Mouse (Mus musculus) embryonic facial prominence, embryonic 11.5 days (tissue): ENCODE measurements around the gene Gm4353. TPM values are rescaled to one million over a fixed set of nuclear protein-coding genes. Genes with fewer than 3 reads are reported as not detected.

ENCODE experiments used
- ATAC-seq: fragments of 200-750 bp; cut with Nextera tagmentation; replicated peaks from 2 replicates; pipeline ENCODE4 v1.8.0; 2017; ENCODE audit warnings: low read depth; ENCODE audit not compliant: insufficient number of reproducible peaks, low FRiP score, low TSS enrichment
- DNase-seq: peaks from one replicate; pipeline ENCODE4 v3.0.0-alpha.2; 2015; ENCODE audit warnings: low spot score
- H3K27ac ChIP-seq: fragments of 300-500 bp; sonication (generic); replicated peaks from 2 replicates; pipeline ENCODE4 v1.5.1; 2014; ENCODE audit warnings: mild to moderate bottlenecking, low read depth, low read length, control low read depth
- H3K27me3 ChIP-seq: fragments of 300-500 bp; sonication (generic); 2 replicates; pipeline ENCODE4 v1.6.1; 2014; ENCODE audit warnings: mild to moderate bottlenecking, low read length, moderate library complexity, mixed read lengths; ENCODE audit not compliant: control insufficient read depth, insufficient read depth
- H3K36me3 ChIP-seq: fragments of 300-500 bp; sonication (generic); replicated peaks from 2 replicates; pipeline ENCODE4 v1.6.1; 2014; ENCODE audit warnings: low read depth, mild to moderate bottlenecking, low read length, moderate library complexity, mixed read lengths; ENCODE audit not compliant: control insufficient read depth, insufficient read depth
- H3K4me1 ChIP-seq: fragments of 300-500 bp; sonication (generic); 2 replicates; pipeline ENCODE4 v1.6.1; 2014; ENCODE audit warnings: low read length, mixed read lengths; ENCODE audit not compliant: control insufficient read depth, insufficient read depth
- H3K4me2 ChIP-seq: fragments of 300-500 bp; sonication (generic); 2 replicates; pipeline ENCODE4 v1.6.1; 2014; ENCODE audit warnings: low read depth, mild to moderate bottlenecking, control low read depth, low read length, moderate library complexity
- H3K4me3 ChIP-seq: fragments of 300-500 bp; sonication (generic); 2 replicates; pipeline ENCODE4 v1.5.1; 2014; ENCODE audit warnings: low read depth, low read length, control low read depth
- H3K9ac ChIP-seq: fragments of 300-500 bp; sonication (generic); replicated peaks from 2 replicates; pipeline ENCODE4 v1.6.1; 2014; ENCODE audit warnings: mild to moderate bottlenecking, control low read depth, low read length
- H3K9me3 ChIP-seq: fragments of 300-500 bp; sonication (generic); replicated peaks from 2 replicates; pipeline ENCODE4 v1.6.1; 2016; ENCODE audit warnings: mild to moderate bottlenecking, low read length, inconsistent platforms, mixed read lengths; ENCODE audit not compliant: control insufficient read depth
- WGBS: fragments of 180-500 bp; shearing (Covaris S2); extraction: QIAGEN DNeasy Blood & Tissue Kit; methylation state at CpG from one replicate; pipeline ENCODE4 v1.1.7; 2014; 5-methylcytosine and 5-hydroxymethylcytosine counted together
- polyA plus RNA-seq: library from polyadenylated mRNA; unstranded; fragments of >200 nt; fragmentation: Nextera tagmentation; extraction: Ambion mirVana; gene quantifications from 2 replicates; pipeline ENCODE4 v1.2.1, GENCODE M21; 2014

The Gm4353 gene
- polyA plus RNA-seq, 1 experiment from 2014 or later = 1.0 TPM

- H3K36me3 ChIP-seq = no peaks in the 10 kb centered on the region
- WGBS = 67% methylated on average over 2 of the region's 2 CpGs
- H3K4me3 ChIP-seq = no peak overlapping the region
These were observed 39.2 kb upstream of the Gm4353 start for GRCm38 (mm10) chr7:116123597-116123985.

GRCm38 (mm10) chr7:116122981-116123596, 38.7 kb upstream of the Gm4353 start:
- H3K27me3 ChIP-seq = no peaks in the 10 kb centered on the region
- WGBS = 40% methylated on average over 13 of the region's 13 CpGs
- H3K9me3 ChIP-seq = no peaks in the 10 kb centered on the region
- H3K4me2 ChIP-seq = no peak overlapping the region
- no peak overlapping the region for H3K4me3 ChIP-seq
- H3K9ac ChIP-seq = no peak overlapping the region
- no peaks in the 10 kb centered on the region for H3K4me1 ChIP-seq
- no peak for DNase-seq
- H3K36me3 ChIP-seq = no peaks in the 10 kb centered on the region
- no peak overlapping the region for H3K27ac ChIP-seq
- ATAC-seq = no peak

More at GRCm38 (mm10) chr7:116123597-116123985, 39.2 kb upstream of the Gm4353 start:
- H3K9me3 ChIP-seq = no peaks in the 10 kb centered on the region
- ATAC-seq (no peak), DNase-seq (no peak)
- no peak overlapping the region for H3K9ac ChIP-seq
- no peaks in the 10 kb centered on the region for H3K27me3 ChIP-seq
- no peak overlapping the region for H3K4me2 ChIP-seq
- H3K27ac ChIP-seq = no peak overlapping the region
- no peaks in the 10 kb centered on the region for H3K4me1 ChIP-seq

GRCm38 (mm10) chr7:116121202-116121601, 36.8 kb upstream of the Gm4353 start:
- 65% methylated on average over 11 of the region's 11 CpGs for WGBS
- H3K4me3 ChIP-seq = no peak overlapping the region
- H3K9ac ChIP-seq = no peak overlapping the region
- no peaks in the 10 kb centered on the region for H3K36me3 ChIP-seq
- ATAC-seq (no peak), DNase-seq (no peak)
- no peaks in the 10 kb centered on the region for H3K4me1 ChIP-seq
- H3K27ac ChIP-seq = no peak overlapping the region
- no peaks in the 10 kb centered on the region for H3K9me3 ChIP-seq
- no peaks in the 10 kb centered on the region for H3K27me3 ChIP-seq
- no peak overlapping the region for H3K4me2 ChIP-seq

GRCm38 (mm10) chr7:116120737-116121136, 36.3 kb upstream of the Gm4353 start:
- Histone ChIP-seq H3K4me3 (no peak overlapping the region), H3K4me2 (no peak overlapping the region), H3K27ac (no peak overlapping the region), H3K9ac (no peak overlapping the region), H3K4me1 (no peaks in the 10 kb centered on the region), H3K9me3 (no peaks in the 10 kb centered on the region), H3K36me3 (no peaks in the 10 kb centered on the region), H3K27me3 (no peaks in the 10 kb centered on the region)
- ATAC-seq = no peak
- no peak for DNase-seq
- WGBS = 86% methylated on average over 4 of the region's 4 CpGs

- 76% methylated on average over 1 of the region's 1 CpGs for WGBS
- DNase-seq = no peak
- no peaks in the 10 kb centered on the region for H3K4me1 ChIP-seq
These were observed 34.9 kb upstream of the Gm4353 start for GRCm38 (mm10) chr7:116119306-116119857.

GRCm38 (mm10) chr7:116115991-116116390, 31.6 kb upstream of the Gm4353 start:
- no peaks in the 10 kb centered on the region for H3K27me3 ChIP-seq
- no peak overlapping the region for H3K4me3 ChIP-seq
- no peaks in the 10 kb centered on the region for H3K4me1 ChIP-seq
- no peak for ATAC-seq
- no peaks in the 10 kb centered on the region for H3K36me3 ChIP-seq
- H3K27ac ChIP-seq = no peak overlapping the region
- no peak overlapping the region for H3K9ac ChIP-seq
- no peak overlapping the region for H3K4me2 ChIP-seq
- H3K9me3 ChIP-seq = no peaks in the 10 kb centered on the region
- WGBS = 78% methylated on average over 2 of the region's 2 CpGs
- no peak for DNase-seq

More at GRCm38 (mm10) chr7:116119306-116119857, 34.9 kb upstream of the Gm4353 start:
- H3K4me2 ChIP-seq = no peak overlapping the region
- H3K36me3 ChIP-seq = no peaks in the 10 kb centered on the region
- H3K9me3 ChIP-seq = no peaks in the 10 kb centered on the region
- H3K27ac ChIP-seq = no peak overlapping the region
- H3K4me3 ChIP-seq = no peak overlapping the region
- no peak overlapping the region for H3K9ac ChIP-seq
- H3K27me3 ChIP-seq = no peaks in the 10 kb centered on the region
- no peak for ATAC-seq

GRCm38 (mm10) chr7:116115216-116115930, 30.9 kb upstream of the Gm4353 start:
- ATAC-seq = no peak
- H3K27ac ChIP-seq = no peak overlapping the region
- 63% methylated on average over 12 of the region's 12 CpGs for WGBS
- no peak overlapping the region for H3K9ac ChIP-seq
- no peak for DNase-seq
- H3K4me2 ChIP-seq = no peak overlapping the region
- no peaks in the 10 kb centered on the region for H3K9me3 ChIP-seq
- no peak overlapping the region for H3K4me3 ChIP-seq
- H3K27me3 ChIP-seq = no peaks in the 10 kb centered on the region
- no peaks in the 10 kb centered on the region for H3K36me3 ChIP-seq
- no peaks in the 10 kb centered on the region for H3K4me1 ChIP-seq

- Histone ChIP-seq H3K27ac (no peak overlapping the region), H3K4me3 (no peak overlapping the region), H3K4me1 (no peaks in the 10 kb centered on the region), H3K27me3 (no peaks in the 10 kb centered on the region), H3K36me3 (no peaks in the 10 kb centered on the region), H3K9ac (no peak overlapping the region), H3K4me2 (no peak overlapping the region), H3K9me3 (no peaks in the 10 kb centered on the region)
- DNase-seq = no peak
- WGBS = 82% methylated on average over 6 of the region's 6 CpGs
- no peak for ATAC-seq
These were observed 27.1 kb upstream of the Gm4353 start for GRCm38 (mm10) chr7:116111546-116111945.
